In genomic region chr8:57766471-57767065, GRCm38 (mm10) we compare ENCODE assay signal across 10 mouse cellular contexts.
A peak's percentile ranks its signal among the peaks of the same experiment; 100 is the strongest.
DNase-seq lines count a peak whose midpoint lies in the region; ATAC-seq and TF ChIP-seq lines count a peak whose summit lies in the region.
"Had no signal": no experiment of that assay in that cellular context is flagged by ENCODE, and none has a peak within 500 bp of the region (broad histone marks: within the 10 kb centered on the region; RNA-seq: fewer than 3 reads in every experiment).

No protein-coding gene starts in this region.

- TF ChIP-seq CTCF in lung, embryonic 14.5 days (IDR thresholded peaks at IDR 0.05; ENCODE audit: low read depth), result no peak
- no peak for TF ChIP-seq CTCF in stomach, postnatal 0 days (IDR thresholded peaks at IDR 0.05; ENCODE audit: low read depth)

- intact Hi-C loops in heart, postnatal 10 days (cut with DNase I), result no loop called here

- H3K4me2 ChIP-seq in heart, embryonic 11.5 days, result peak overlapping the region; percentile 27
- H3K4me2 ChIP-seq in lung, embryonic 14.5 days, result peak overlapping the region; percentile 10; the same call in 1 of the 2 replicates
- H3K4me2 ChIP-seq in intestine, embryonic 15.5 days (replicated peaks), result peak overlapping the region; percentile 17; the same call in 1 of the 2 replicates
- H3K4me2 ChIP-seq in stomach, postnatal 0 days (replicated peaks; ENCODE audit: low read depth), result no peak overlapping the region; the same call in 1 of the 2 replicates

- DNase-seq in heart, postnatal 10 days, result no peak
- DNase-seq in lung, embryonic 14.5 days, result no peak
- no peak for DNase-seq in lung, postnatal 36 days
- DNase-seq in stomach, postnatal 0 days (ENCODE audit: low spot score), result no peak
- DNase-seq in retina, postnatal 1 day, result no peak
- no peak for DNase-seq in layer of hippocampus, postnatal 36 days
- DNase-seq: kidney, postnatal 10 days; liver had no signal

- H3K27me3 ChIP-seq in heart, embryonic 11.5 days (ENCODE audit: control insufficient read depth, insufficient read depth, low read length), result no peaks in the 10 kb centered on the region
- H3K27me3 ChIP-seq in lung, embryonic 14.5 days (ENCODE audit: insufficient read depth, low read length), result no peaks in the 10 kb centered on the region
- H3K27me3 ChIP-seq in intestine, embryonic 15.5 days (replicated peaks), result no peaks in the 10 kb centered on the region
- no peaks in the 10 kb centered on the region for H3K27me3 ChIP-seq in stomach, postnatal 0 days (ENCODE audit: control insufficient read depth, insufficient read depth, low read length)

- H3K36me3 ChIP-seq in heart, embryonic 11.5 days (ENCODE audit: control insufficient read depth, insufficient read depth, low read length), result no peaks in the 10 kb centered on the region
- no peaks in the 10 kb centered on the region for H3K36me3 ChIP-seq in lung, embryonic 14.5 days (ENCODE audit: insufficient read depth)
- no peaks in the 10 kb centered on the region for H3K36me3 ChIP-seq in intestine, embryonic 15.5 days
- no peaks in the 10 kb centered on the region for H3K36me3 ChIP-seq in stomach, postnatal 0 days (ENCODE audit: control insufficient read depth, insufficient read depth, low read length)

- no peak overlapping the region for H3K4me3 ChIP-seq in heart, embryonic 11.5 days (ENCODE audit: low read depth, low read length)
- H3K4me3 ChIP-seq in lung, embryonic 14.5 days (ENCODE audit: low read depth, low read length), result no peak overlapping the region
- H3K4me3 ChIP-seq in intestine, embryonic 15.5 days (replicated peaks), result no peak overlapping the region
- H3K4me3 ChIP-seq in stomach, postnatal 0 days (ENCODE audit: low read depth, low read length), result no peak overlapping the region

- WGBS in heart, embryonic 11.5 days (ENCODE audit: insufficient replicate concordance), result 46% methylated on average over 10 of the region's 10 CpGs
- WGBS in lung, embryonic 14.5 days, result 38% methylated on average over 10 of the region's 10 CpGs
- 54% methylated on average over 10 of the region's 10 CpGs for WGBS in intestine, embryonic 15.5 days
- 47% methylated on average over 10 of the region's 10 CpGs for WGBS in stomach, postnatal 0 days

- no peak overlapping the region for H3K27ac ChIP-seq in heart, embryonic 11.5 days (ENCODE audit: low read depth, low read length)
- no peak overlapping the region for H3K27ac ChIP-seq in lung, embryonic 14.5 days (ENCODE audit: low read depth)
- no peak overlapping the region for H3K27ac ChIP-seq in intestine, embryonic 15.5 days
- H3K27ac ChIP-seq in stomach, postnatal 0 days (replicated peaks), result peak overlapping the region; percentile 63; the same call in 1 of the 2 replicates

- H3K9ac ChIP-seq in heart, embryonic 11.5 days (ENCODE audit: low read depth, low read length), result no peak overlapping the region
- H3K9ac ChIP-seq in lung, embryonic 14.5 days, result no peak overlapping the region
- no peak overlapping the region for H3K9ac ChIP-seq in intestine, embryonic 15.5 days
- H3K9ac ChIP-seq in stomach, postnatal 0 days (ENCODE audit: low read length), result no peak overlapping the region

- TF ChIP-seq EP300 in stomach, postnatal 0 days (optimal IDR thresholded peaks at IDR 0.05), result no peak

- H3K4me1 ChIP-seq in heart, embryonic 11.5 days (ENCODE audit: control insufficient read depth, insufficient read depth, low read length), result no peaks in the 10 kb centered on the region; the same call in 1 of the 2 replicates
- H3K4me1 ChIP-seq in lung, embryonic 14.5 days (ENCODE audit: insufficient read depth), result no peaks in the 10 kb centered on the region
- no peaks in the 10 kb centered on the region for H3K4me1 ChIP-seq in intestine, embryonic 15.5 days (replicated peaks)
- H3K4me1 ChIP-seq in stomach, postnatal 0 days (replicated peaks; ENCODE audit: control insufficient read depth, insufficient read depth), result no peaks in the 10 kb centered on the region

- no peaks in the 10 kb centered on the region for H3K9me3 ChIP-seq in heart, embryonic 11.5 days (replicated peaks; ENCODE audit: control insufficient read depth, low read length)
- no peaks in the 10 kb centered on the region for H3K9me3 ChIP-seq in lung, embryonic 14.5 days (ENCODE audit: low read depth, low read length)
- no peaks in the 10 kb centered on the region for H3K9me3 ChIP-seq in intestine, embryonic 15.5 days
- no peaks in the 10 kb centered on the region for H3K9me3 ChIP-seq in stomach, postnatal 0 days (ENCODE audit: control insufficient read depth, low read length)

- no peak for ATAC-seq in heart, embryonic 11.5 days (replicated peaks; ENCODE audit: insufficient number of reproducible peaks, low FRiP score, low TSS enrichment)
- no peak for ATAC-seq in lung, embryonic 14.5 days (ENCODE audit: insufficient read depth)
- ATAC-seq in intestine, embryonic 15.5 days, result peak; percentile 77
- peak; percentile 45; the same call in 1 of the 2 replicates for ATAC-seq in stomach, postnatal 0 days (ENCODE audit: low FRiP score, low TSS enrichment)

Comparison
In these comparisons a context has a peak if more than half of its experiments do, and no peak if none do; other contexts are left out.
1. ATAC-seq: peak in intestine, embryonic 15.5 days (single experiment) and stomach, postnatal 0 days (single experiment); none in heart, embryonic 11.5 days (single experiment) and lung, embryonic 14.5 days (single experiment).